Mouse (Mus musculus): Measurements from ENCODE around the gene Creb3l2. TPM values are rescaled to one million over a fixed set of nuclear protein-coding genes. Genes with fewer than 3 reads are reported as not detected.
A peak's percentile ranks its signal among the peaks of the same experiment; 100 is the strongest.

Gene Creb3l2
- total RNA-seq, 2 experiments from 2014 or later, result 10.9 to 14.1 TPM

- Histone ChIP-seq H3K4me3 (no peak overlapping the region), H3K27ac (no peak overlapping the region)
- no peak for TF ChIP-seq CTCF (IDR thresholded peaks at IDR 0.05)
- intact Hi-C loops (cut with DNase I), result no loop called here
- DNase-seq, result no peak
These were observed 41.8 kb downstream of the Creb3l2 start for GRCm38 (mm10) chr6:37400167-37400566.

GRCm38 (mm10) chr6:37398943-37399342 lies 43.0 kb downstream of the Creb3l2 start:
- no peak overlapping the region for H3K4me3 ChIP-seq
- peak overlapping the region; percentile 36 for H3K27ac ChIP-seq
- TF ChIP-seq CTCF (IDR thresholded peaks at IDR 0.05), result no peak
- intact Hi-C loops (cut with DNase I), result no loop called here
- peak; percentile 71 for DNase-seq

- no peak overlapping the region for H3K4me3 ChIP-seq
- no peak for TF ChIP-seq CTCF (IDR thresholded peaks at IDR 0.05)
- DNase-seq, result no peak
- intact Hi-C loops (cut with DNase I), result no loop called here
- H3K27ac ChIP-seq, result no peak overlapping the region
These were observed 44.0 kb downstream of the Creb3l2 start for GRCm38 (mm10) chr6:37397973-37398372.

GRCm38 (mm10) chr6:37397254-37397653 lies 44.7 kb downstream of the Creb3l2 start:
- DNase-seq, result no peak
- Histone ChIP-seq H3K27ac (no peak overlapping the region), H3K4me3 (no peak overlapping the region)
- intact Hi-C loops (cut with DNase I), result no loop called here
- no peak for TF ChIP-seq CTCF (IDR thresholded peaks at IDR 0.05)

- no peak for DNase-seq
- TF ChIP-seq CTCF (IDR thresholded peaks at IDR 0.05), result no peak
- Histone ChIP-seq H3K4me3 (no peak overlapping the region), H3K27ac (no peak overlapping the region)
- intact Hi-C loops (cut with DNase I), result no loop called here
These were observed 45.8 kb downstream of the Creb3l2 start for GRCm38 (mm10) chr6:37396127-37396526.

- intact Hi-C loops (cut with DNase I), result no loop called here
- no peak for TF ChIP-seq CTCF (IDR thresholded peaks at IDR 0.05)
- no peak overlapping the region for H3K27ac ChIP-seq
These were observed 48.7 kb downstream of the Creb3l2 start for GRCm38 (mm10) chr6:37393263-37393662.

DNA sequence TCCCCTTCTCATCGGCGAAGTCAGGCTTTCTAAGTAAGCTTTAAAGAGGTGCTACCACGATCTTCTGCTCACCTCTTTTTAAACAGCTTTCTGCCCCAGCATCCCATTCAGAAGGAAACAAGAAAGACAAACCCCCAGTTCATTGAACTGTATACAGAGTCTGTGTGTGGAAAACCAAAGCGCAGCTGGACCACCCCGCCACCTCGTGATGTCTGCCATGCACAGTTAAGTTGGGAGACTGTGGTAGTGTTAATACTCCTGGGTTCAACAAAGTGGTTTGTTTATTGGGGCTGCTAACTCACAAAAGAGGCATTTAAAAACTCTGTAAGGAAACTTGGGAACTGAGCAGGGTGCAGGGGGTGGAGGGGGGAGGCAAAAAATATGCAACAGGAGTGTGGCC lies 49.7 kb downstream of the Creb3l2 start:
- no peak for TF ChIP-seq CTCF (IDR thresholded peaks at IDR 0.05)
- Histone ChIP-seq H3K4me3 (no peak overlapping the region), H3K27ac (peak overlapping the region; percentile 46; the same call in 1 of the 2 replicates)
- intact Hi-C loops (cut with DNase I), result no loop called here
- DNase-seq, result no peak

More at GRCm38 (mm10) chr6:37393263-37393662, 48.7 kb downstream of the Creb3l2 start:
- no peak for DNase-seq
- H3K4me3 ChIP-seq, result no peak overlapping the region

DNA sequence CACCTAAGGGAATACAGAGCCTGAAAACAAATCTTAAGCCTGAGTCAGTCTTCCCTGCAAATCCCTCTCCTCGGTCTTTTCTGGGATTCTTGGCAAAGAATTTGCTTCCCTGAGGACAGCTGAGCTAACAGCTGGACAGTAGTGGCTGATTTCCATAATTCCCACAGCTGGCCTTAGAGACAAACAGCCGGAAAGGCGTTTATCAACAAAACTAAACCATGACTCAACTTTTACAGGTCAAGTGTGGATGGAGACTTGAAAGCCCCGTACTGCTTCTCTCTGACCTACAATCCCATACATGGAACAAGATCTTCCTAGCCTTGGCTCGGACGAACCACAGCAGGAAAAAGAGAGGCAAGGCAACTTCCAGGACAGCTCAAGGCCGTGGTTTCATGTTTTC lies 50.6 kb downstream of the Creb3l2 start:
- peak overlapping the region; percentile 65 for H3K27ac ChIP-seq
- intact Hi-C loops (cut with DNase I), result no loop called here

GRCm38 (mm10) chr6:37388960-37389359 lies 53.0 kb downstream of the Creb3l2 start:
- intact Hi-C loops (cut with DNase I), result no loop called here
- H3K4me3 ChIP-seq, result no peak overlapping the region
- TF ChIP-seq CTCF (IDR thresholded peaks at IDR 0.05), result no peak
- DNase-seq, result no peak
- no peak overlapping the region for H3K27ac ChIP-seq

More for the DNA sequence above, 50.6 kb downstream of the Creb3l2 start:
- no peak for TF ChIP-seq CTCF (IDR thresholded peaks at IDR 0.05)
- H3K4me3 ChIP-seq, result no peak overlapping the region
- peak; percentile 48 for DNase-seq

- H3K27ac ChIP-seq, result no peak overlapping the region
- no peak for DNase-seq
- no peak overlapping the region for H3K4me3 ChIP-seq
- intact Hi-C loops (cut with DNase I), result no loop called here
- TF ChIP-seq CTCF (IDR thresholded peaks at IDR 0.05), result no peak
These were observed 53.4 kb downstream of the Creb3l2 start for GRCm38 (mm10) chr6:37388501-37388900.

- intact Hi-C loops (cut with DNase I), result no loop called here
- TF ChIP-seq CTCF (IDR thresholded peaks at IDR 0.05), result no peak
- no peak for DNase-seq
- no peak overlapping the region for H3K4me3 ChIP-seq
- H3K27ac ChIP-seq, result no peak overlapping the region
These were observed 54.7 kb downstream of the Creb3l2 start for GRCm38 (mm10) chr6:37387281-37387680.

- Histone ChIP-seq H3K27ac (no peak overlapping the region), H3K4me3 (no peak overlapping the region)
- no peak for DNase-seq
- intact Hi-C loops (cut with DNase I), result no loop called here
- no peak for TF ChIP-seq CTCF (IDR thresholded peaks at IDR 0.05)
These were observed 56.2 kb downstream of the Creb3l2 start for GRCm38 (mm10) chr6:37385602-37386285.

- H3K4me3 ChIP-seq, result no peak overlapping the region
- no peak overlapping the region for H3K27ac ChIP-seq
- no peak for DNase-seq
- no peak for TF ChIP-seq CTCF (IDR thresholded peaks at IDR 0.05)
- intact Hi-C loops (cut with DNase I), result no loop called here
These were observed 59.2 kb downstream of the Creb3l2 start for GRCm38 (mm10) chr6:37382761-37383160.

Data from gastrocnemius, adult 2 months (tissue).